Mouse (Mus musculus): ENCODE measurements at regions not wholly inside any gene's neighbourhood (a gene's known extent, or its start where the extent isn't known, plus 50 kb on each side); places are given as distances from the start of the nearest gene placed in this dataset.

- ATAC-seq (ENCODE audit: low FRiP score), result no peak
- no peak overlapping the region for H3K4me3 ChIP-seq (ENCODE audit: low read depth, low read length)
- no peak overlapping the region for H3K4me2 ChIP-seq (ENCODE audit: low read depth, low read length, poor library complexity, severe bottlenecking)
- 55% methylated on average over 8 of the region's 8 CpGs for WGBS
- no peak overlapping the region for H3K9ac ChIP-seq (replicated peaks; ENCODE audit: low read length, poor library complexity, severe bottlenecking)
- H3K27me3 ChIP-seq (ENCODE audit: insufficient read depth, low read length), result no peaks in the 10 kb centered on the region
- no peak for TF ChIP-seq CTCF (IDR thresholded peaks at IDR 0.05)
- H3K9me3 ChIP-seq (ENCODE audit: low read length), result no peaks in the 10 kb centered on the region
- DNase-seq (ENCODE audit: low spot score), result peak; percentile 47
- H3K4me1 ChIP-seq (ENCODE audit: insufficient read depth, low read length), result no peaks in the 10 kb centered on the region
- no peak overlapping the region for H3K27ac ChIP-seq (ENCODE audit: low read depth, low read length)
- H3K36me3 ChIP-seq (ENCODE audit: insufficient read depth, low read length), result no peaks in the 10 kb centered on the region
Measured at GRCm38 (mm10) chr12:98014607-98015278, 244.5 kb downstream of the Galc start.

- no peaks in the 10 kb centered on the region for H3K27me3 ChIP-seq (ENCODE audit: insufficient read depth, low read length)
- no peak for DNase-seq (ENCODE audit: low spot score)
- H3K27ac ChIP-seq (ENCODE audit: low read depth, low read length), result no peak overlapping the region
- no peak overlapping the region for H3K4me2 ChIP-seq (ENCODE audit: low read depth, low read length, poor library complexity, severe bottlenecking)
- no peaks in the 10 kb centered on the region for H3K36me3 ChIP-seq (ENCODE audit: insufficient read depth, low read length)
- no peaks in the 10 kb centered on the region for H3K4me1 ChIP-seq (ENCODE audit: insufficient read depth, low read length)
- no peak overlapping the region for H3K9ac ChIP-seq (replicated peaks; ENCODE audit: low read length, poor library complexity, severe bottlenecking)
- no peaks in the 10 kb centered on the region for H3K9me3 ChIP-seq (ENCODE audit: low read length)
- 95% methylated on average over 2 of the region's 2 CpGs for WGBS
- ATAC-seq (ENCODE audit: low FRiP score), result no peak
- no peak overlapping the region for H3K4me3 ChIP-seq (ENCODE audit: low read depth, low read length)
- no peak for TF ChIP-seq CTCF (IDR thresholded peaks at IDR 0.05)
Measured at GRCm38 (mm10) chr12:98009175-98009574, 250.1 kb downstream of the Galc start.

GRCm38 (mm10) chr12:98005671-98006469, 253.4 kb downstream of the Galc start:
- DNase-seq (ENCODE audit: low spot score) (no peak), ATAC-seq (ENCODE audit: low FRiP score) (no peak)
- Histone ChIP-seq H3K4me1 (ENCODE audit: insufficient read depth, low read length) (no peaks in the 10 kb centered on the region), H3K27ac (ENCODE audit: low read depth, low read length) (no peak overlapping the region), H3K36me3 (ENCODE audit: insufficient read depth, low read length) (no peaks in the 10 kb centered on the region), H3K9ac (replicated peaks; ENCODE audit: low read length, poor library complexity, severe bottlenecking) (no peak overlapping the region), H3K4me3 (ENCODE audit: low read depth, low read length) (no peak overlapping the region), H3K27me3 (ENCODE audit: insufficient read depth, low read length) (no peaks in the 10 kb centered on the region), H3K4me2 (ENCODE audit: low read depth, low read length, poor library complexity, severe bottlenecking) (no peak overlapping the region), H3K9me3 (ENCODE audit: low read length) (no peaks in the 10 kb centered on the region)
- 42% methylated on average over 5 of the region's 5 CpGs for WGBS
- TF ChIP-seq CTCF (IDR thresholded peaks at IDR 0.05), result no peak

GRCm38 (mm10) chr12:98002217-98002616, 257.0 kb downstream of the Galc start:
- no peaks in the 10 kb centered on the region for H3K36me3 ChIP-seq (ENCODE audit: insufficient read depth, low read length)
- ATAC-seq (ENCODE audit: low FRiP score), result no peak
- H3K4me1 ChIP-seq (ENCODE audit: insufficient read depth, low read length), result no peaks in the 10 kb centered on the region

GRCm38 (mm10) chr12:97994884-97995283, 264.4 kb downstream of the Galc start:
- H3K9me3 ChIP-seq (ENCODE audit: low read length), result no peaks in the 10 kb centered on the region
- TF ChIP-seq CTCF (IDR thresholded peaks at IDR 0.05), result no peak
- H3K4me2 ChIP-seq (ENCODE audit: low read depth, low read length, poor library complexity, severe bottlenecking), result no peak overlapping the region
- no peak for DNase-seq (ENCODE audit: low spot score)
- no peak overlapping the region for H3K27ac ChIP-seq (ENCODE audit: low read depth, low read length)
- no peak overlapping the region for H3K4me3 ChIP-seq (ENCODE audit: low read depth, low read length)
- H3K9ac ChIP-seq (replicated peaks; ENCODE audit: low read length, poor library complexity, severe bottlenecking), result no peak overlapping the region
- ATAC-seq (ENCODE audit: low FRiP score), result no peak
- no peaks in the 10 kb centered on the region for H3K27me3 ChIP-seq (ENCODE audit: insufficient read depth, low read length)
- H3K36me3 ChIP-seq (ENCODE audit: insufficient read depth, low read length), result no peaks in the 10 kb centered on the region
- H3K4me1 ChIP-seq (ENCODE audit: insufficient read depth, low read length), result no peaks in the 10 kb centered on the region
- WGBS, result 64% methylated on average over 1 of the region's 1 CpGs

More at GRCm38 (mm10) chr12:98002217-98002616, 257.0 kb downstream of the Galc start:
- no peaks in the 10 kb centered on the region for H3K9me3 ChIP-seq (ENCODE audit: low read length)
- H3K27me3 ChIP-seq (ENCODE audit: insufficient read depth, low read length), result no peaks in the 10 kb centered on the region
- no peak overlapping the region for H3K27ac ChIP-seq (ENCODE audit: low read depth, low read length)
- H3K4me3 ChIP-seq (ENCODE audit: low read depth, low read length), result no peak overlapping the region
- no peak for TF ChIP-seq CTCF (IDR thresholded peaks at IDR 0.05)
- 56% methylated on average over 5 of the region's 5 CpGs for WGBS
- H3K4me2 ChIP-seq (ENCODE audit: low read depth, low read length, poor library complexity, severe bottlenecking), result no peak overlapping the region
- DNase-seq (ENCODE audit: low spot score), result no peak
- no peak overlapping the region for H3K9ac ChIP-seq (replicated peaks; ENCODE audit: low read length, poor library complexity, severe bottlenecking)

- Histone ChIP-seq H3K4me2 (ENCODE audit: low read depth, low read length, poor library complexity, severe bottlenecking) (no peak overlapping the region), H3K4me3 (ENCODE audit: low read depth, low read length) (no peak overlapping the region), H3K36me3 (ENCODE audit: insufficient read depth, low read length) (no peaks in the 10 kb centered on the region), H3K9me3 (ENCODE audit: low read length) (no peaks in the 10 kb centered on the region), H3K27me3 (ENCODE audit: insufficient read depth, low read length) (no peaks in the 10 kb centered on the region), H3K9ac (replicated peaks; ENCODE audit: low read length, poor library complexity, severe bottlenecking) (no peak overlapping the region), H3K27ac (ENCODE audit: low read depth, low read length) (no peak overlapping the region), H3K4me1 (ENCODE audit: insufficient read depth, low read length) (no peaks in the 10 kb centered on the region)
- TF ChIP-seq CTCF (IDR thresholded peaks at IDR 0.05), result no peak
- ATAC-seq (ENCODE audit: low FRiP score) (no peak), DNase-seq (ENCODE audit: low spot score) (no peak)
- WGBS, result 70% methylated on average over 3 of the region's 3 CpGs
Measured at GRCm38 (mm10) chr12:97993937-97994336, 265.3 kb downstream of the Galc start.
